Mouse (Mus musculus): ENCODE results near the gene Treml1. TPM values are rescaled to one million over a fixed set of nuclear protein-coding genes. Genes with fewer than 3 reads are reported as not detected.
"Not testable (repeated sequence)": the region's sequence is repeated elsewhere in the genome, so short reads cannot be mapped to it uniquely, and the experiment has no call there.

Gene Treml1
- total and polyA plus RNA-seq, 2 experiments from 2014 or later: not detected

DNA sequence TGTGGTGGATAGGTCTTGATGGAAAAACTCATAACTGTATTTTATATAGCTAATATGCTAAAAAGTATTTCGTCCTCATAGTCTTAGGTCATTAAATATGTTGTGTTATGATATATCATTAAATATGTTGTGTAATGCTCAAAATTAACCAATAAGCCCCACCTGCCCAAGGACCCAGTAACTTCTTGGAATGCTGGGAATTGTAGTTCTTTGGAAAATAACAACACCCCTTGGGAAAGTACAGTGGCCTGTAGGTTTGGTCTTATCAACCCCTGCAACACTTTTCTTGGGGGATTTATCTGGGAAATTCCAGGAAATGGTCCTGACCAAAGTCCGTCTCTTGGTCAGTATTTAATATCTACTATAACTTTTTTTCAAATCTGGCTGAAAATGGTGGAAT, 16.7 kb upstream of the Treml1 start:
- no peak overlapping the region for H3K4me2 ChIP-seq (ENCODE audit: low read depth)
- no peak for TF ChIP-seq CTCF (IDR thresholded peaks at IDR 0.05; ENCODE audit: low read depth)
- no peaks in the 10 kb centered on the region for H3K36me3 ChIP-seq (ENCODE audit: insufficient read depth)
- H3K9me3 ChIP-seq (ENCODE audit: low read length): no peaks in the 10 kb centered on the region
- H3K27me3 ChIP-seq (ENCODE audit: insufficient read depth, low read length): no peaks in the 10 kb centered on the region
- 97% methylated on average over 2 of the region's 2 CpGs for WGBS
- ATAC-seq (no peak), DNase-seq (no peak)
- H3K4me3 ChIP-seq (ENCODE audit: low read depth, low read length): no peak overlapping the region
- no peak overlapping the region for H3K27ac ChIP-seq (ENCODE audit: low read depth, low read length)
- H3K9ac ChIP-seq: no peak overlapping the region
- no peaks in the 10 kb centered on the region for H3K4me1 ChIP-seq (ENCODE audit: insufficient read depth)

DNA sequence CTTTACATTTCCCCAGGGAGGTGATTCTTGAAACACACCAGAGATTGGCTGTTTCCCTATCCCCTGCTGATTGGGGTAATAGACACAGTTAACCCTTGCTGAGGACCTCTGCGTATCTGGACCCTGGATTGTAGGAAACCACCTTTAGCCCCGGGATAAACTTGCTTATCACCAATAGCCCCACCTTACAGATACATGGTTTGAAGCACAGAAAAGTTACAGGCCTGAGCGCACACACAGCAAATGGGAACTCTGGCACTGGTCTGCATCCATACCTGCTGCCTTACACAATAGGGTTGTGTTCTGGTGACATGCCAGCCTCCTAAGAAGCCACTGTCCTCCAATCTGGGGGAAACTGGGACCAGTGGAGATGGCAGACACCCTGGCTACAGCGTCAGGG, 13.9 kb upstream of the Treml1 start:
- ATAC-seq (no peak), DNase-seq (no peak)
- Histone ChIP-seq H3K9ac (no peak overlapping the region), H3K4me1 (ENCODE audit: insufficient read depth) (no peaks in the 10 kb centered on the region), H3K9me3 (ENCODE audit: low read length) (no peaks in the 10 kb centered on the region), H3K27me3 (ENCODE audit: insufficient read depth, low read length) (no peaks in the 10 kb centered on the region), H3K27ac (ENCODE audit: low read depth, low read length) (no peak overlapping the region), H3K4me2 (ENCODE audit: low read depth) (no peak overlapping the region), H3K36me3 (ENCODE audit: insufficient read depth) (no peaks in the 10 kb centered on the region), H3K4me3 (ENCODE audit: low read depth, low read length) (no peak overlapping the region)
- no peak for TF ChIP-seq CTCF (IDR thresholded peaks at IDR 0.05; ENCODE audit: low read depth)
- 83% methylated on average over 4 of the region's 4 CpGs for WGBS

DNA sequence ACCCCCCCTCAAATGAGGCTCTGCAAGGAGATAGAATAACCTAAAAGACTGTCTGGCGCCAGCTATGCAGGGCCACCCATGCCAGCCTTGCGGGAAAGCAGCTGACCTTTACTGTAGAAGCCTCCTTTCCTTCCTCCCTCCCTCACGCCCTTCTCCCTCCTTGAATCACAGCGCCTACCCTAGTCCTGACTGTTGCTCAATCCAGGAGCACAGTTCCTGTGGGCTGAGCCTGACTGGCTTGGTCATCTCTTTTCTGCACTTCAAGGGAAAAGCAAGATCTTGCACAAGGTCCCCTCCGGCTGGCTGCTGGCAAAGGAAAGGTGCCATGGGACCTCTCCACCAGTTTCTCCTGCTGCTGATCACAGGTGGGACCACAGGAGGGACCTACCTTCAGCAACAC, 13.5 kb upstream of the Treml1 start, which contains the start of gene Trem2:
Gene Trem2 (plus strand): TSS at position 171 of the 400 bp plus-strand sequence.
- Histone ChIP-seq H3K27me3 (ENCODE audit: insufficient read depth, low read length) (no peaks in the 10 kb centered on the region), H3K36me3 (ENCODE audit: insufficient read depth) (no peaks in the 10 kb centered on the region), H3K27ac (ENCODE audit: low read depth, low read length) (no peak within 1 kb of the TSS), H3K9me3 (ENCODE audit: low read length) (no peaks in the 10 kb centered on the region), H3K4me2 (ENCODE audit: low read depth) (no peak within 1 kb of the TSS), H3K4me3 (ENCODE audit: low read depth, low read length) (no peak within 1 kb of the TSS), H3K4me1 (ENCODE audit: insufficient read depth) (no peaks in the 10 kb centered on the region), H3K9ac (no peak within 1 kb of the TSS)
- DNase-seq (no peak), ATAC-seq (no peak)
- WGBS: 93% methylated on average over 5 of the region's 5 CpGs
- TF ChIP-seq CTCF (IDR thresholded peaks at IDR 0.05; ENCODE audit: low read depth): no peak

DNA sequence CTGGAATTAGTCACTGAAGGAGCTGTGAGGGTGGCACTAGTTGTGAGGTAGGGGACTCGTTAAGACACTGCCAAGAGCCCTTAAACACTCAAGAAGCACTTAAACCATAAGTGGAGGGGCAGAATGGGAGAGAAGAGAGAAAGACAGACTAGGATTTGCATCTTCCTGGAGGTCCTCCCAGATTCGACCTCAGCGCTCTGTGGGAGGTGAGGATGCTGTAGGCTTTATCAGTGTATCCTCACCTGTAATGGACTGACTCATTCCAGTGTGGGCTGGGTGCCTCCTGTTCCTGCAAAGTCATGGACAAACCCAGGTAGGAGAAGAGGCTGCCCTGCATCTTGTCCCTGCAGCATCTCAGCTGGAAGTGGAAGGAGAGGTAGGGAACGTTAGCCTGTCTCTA, 12.9 kb upstream of the Treml1 start:
- no peak for ATAC-seq
- Histone ChIP-seq H3K4me3 (ENCODE audit: low read depth, low read length) (no peak overlapping the region), H3K36me3 (ENCODE audit: insufficient read depth) (no peaks in the 10 kb centered on the region), H3K9me3 (ENCODE audit: low read length) (no peaks in the 10 kb centered on the region), H3K9ac (no peak overlapping the region), H3K4me1 (ENCODE audit: insufficient read depth) (no peaks in the 10 kb centered on the region), H3K4me2 (ENCODE audit: low read depth) (no peak overlapping the region), H3K27me3 (ENCODE audit: insufficient read depth, low read length) (no peaks in the 10 kb centered on the region), H3K27ac (ENCODE audit: low read depth, low read length) (no peak overlapping the region)
- no peak for TF ChIP-seq CTCF (IDR thresholded peaks at IDR 0.05; ENCODE audit: low read depth)
- DNase-seq: no peak
- 63% methylated on average over 4 of the region's 4 CpGs for WGBS

DNA sequence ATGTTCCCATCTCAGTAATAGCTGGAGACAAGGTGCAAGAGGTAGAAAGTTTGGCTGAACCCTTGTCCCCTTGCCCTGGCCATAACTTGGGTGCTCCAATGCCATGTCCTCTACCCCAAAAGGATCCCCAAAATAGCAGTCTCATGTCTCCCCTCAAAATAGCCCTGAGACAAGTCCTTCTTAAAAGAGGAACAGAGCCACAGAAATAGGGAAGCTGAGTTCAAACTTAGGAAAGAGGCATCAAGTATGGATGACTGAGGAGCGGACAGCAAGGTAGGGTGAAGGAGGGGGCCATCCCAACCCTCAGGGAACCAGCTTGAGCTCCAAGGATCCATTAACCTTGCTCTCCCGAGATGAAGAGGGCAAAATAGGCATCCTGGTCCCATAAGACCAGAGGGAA, 12.4 kb upstream of the Treml1 start:
- no peak for TF ChIP-seq CTCF (IDR thresholded peaks at IDR 0.05; ENCODE audit: low read depth)
- DNase-seq (no peak), ATAC-seq (no peak)
- Histone ChIP-seq H3K4me1 (ENCODE audit: insufficient read depth) (no peaks in the 10 kb centered on the region), H3K36me3 (ENCODE audit: insufficient read depth) (no peaks in the 10 kb centered on the region), H3K4me3 (ENCODE audit: low read depth, low read length) (no peak overlapping the region), H3K9me3 (ENCODE audit: low read length) (no peaks in the 10 kb centered on the region), H3K27ac (ENCODE audit: low read depth, low read length) (no peak overlapping the region), H3K9ac (no peak overlapping the region), H3K4me2 (ENCODE audit: low read depth) (no peak overlapping the region), H3K27me3 (ENCODE audit: insufficient read depth, low read length) (no peaks in the 10 kb centered on the region)
- 79% methylated on average over 2 of the region's 2 CpGs for WGBS

DNA sequence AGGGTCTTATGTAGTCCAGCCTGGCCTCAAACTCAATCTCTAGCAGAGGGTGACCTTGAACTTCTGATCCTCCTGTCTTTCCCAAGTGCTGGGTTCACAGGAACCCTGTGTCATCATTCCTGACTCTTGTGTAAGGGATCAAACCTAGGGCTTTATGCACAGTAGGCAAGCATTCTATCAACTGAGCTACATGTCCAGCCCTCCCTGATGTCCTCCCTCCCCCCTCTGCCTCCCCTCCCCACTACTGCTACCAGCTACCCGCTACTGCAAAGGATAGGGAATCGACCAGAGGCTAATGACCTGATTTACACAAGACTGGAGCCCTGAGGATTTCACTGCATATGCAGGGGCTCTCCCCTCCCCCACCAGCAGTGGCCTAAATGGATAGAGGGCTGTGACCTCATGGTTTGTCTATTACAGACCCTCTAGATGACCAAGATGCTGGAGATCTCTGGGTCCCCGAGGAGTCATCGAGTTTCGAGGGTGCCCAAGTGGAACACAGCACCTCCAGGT, 9.0 kb upstream of the Treml1 start:
- no peak overlapping the region for H3K9ac ChIP-seq
- H3K27ac ChIP-seq (ENCODE audit: low read depth, low read length): no peak overlapping the region
- TF ChIP-seq CTCF (IDR thresholded peaks at IDR 0.05; ENCODE audit: low read depth): no peak
- no peaks in the 10 kb centered on the region for H3K27me3 ChIP-seq (ENCODE audit: insufficient read depth, low read length)
- ATAC-seq (no peak), DNase-seq (no peak)
- no peak overlapping the region for H3K4me2 ChIP-seq (ENCODE audit: low read depth)
- H3K9me3 ChIP-seq (ENCODE audit: low read length): no peaks in the 10 kb centered on the region
- H3K4me3 ChIP-seq (ENCODE audit: low read depth, low read length): no peak overlapping the region
- no peaks in the 10 kb centered on the region for H3K4me1 ChIP-seq (ENCODE audit: insufficient read depth)
- WGBS: 65% methylated on average over 5 of the region's 5 CpGs
- no peaks in the 10 kb centered on the region for H3K36me3 ChIP-seq (ENCODE audit: insufficient read depth)

DNA sequence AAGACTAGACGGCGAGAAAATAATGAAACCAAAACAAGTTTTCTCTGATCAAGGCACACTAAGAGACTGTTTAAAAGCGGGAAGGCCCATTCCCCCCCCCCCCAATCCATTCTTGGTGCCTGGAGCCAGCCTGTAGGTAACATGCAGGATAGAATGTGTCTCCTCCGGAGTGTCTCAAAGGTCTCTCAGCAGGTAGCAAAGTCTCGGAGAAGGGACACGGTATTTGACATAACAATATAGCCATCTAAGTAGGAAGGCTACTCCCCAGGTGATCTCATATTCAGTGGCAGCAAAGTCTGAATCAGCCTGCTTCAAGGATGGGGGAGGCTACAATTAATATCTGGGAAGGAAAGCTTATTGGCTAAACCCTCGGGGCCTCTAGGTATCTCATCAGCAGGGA, 6.7 kb upstream of the Treml1 start:
- not testable (repeated sequence) for DNase-seq

DNA sequence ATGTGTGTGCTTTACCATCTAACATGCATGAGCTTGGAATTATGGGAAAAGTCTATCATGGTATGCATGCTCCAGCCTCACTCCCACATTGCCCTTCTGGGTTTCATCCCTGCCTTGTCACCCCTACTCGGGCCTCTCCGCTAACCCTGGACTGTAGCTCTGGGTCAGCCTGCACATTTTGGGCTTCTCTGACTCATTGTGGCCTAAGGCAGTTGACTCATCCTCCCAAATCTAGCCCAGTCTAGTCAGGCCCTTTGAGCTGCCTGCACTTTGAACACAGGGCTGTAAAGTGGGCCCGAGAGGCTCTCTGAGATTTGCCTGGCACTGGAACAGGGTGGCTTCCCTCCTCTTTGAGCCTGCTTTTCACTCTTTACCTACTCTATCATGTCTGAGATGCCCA, 3.9 kb upstream of the Treml1 start:
- no peak for DNase-seq
- 85% methylated on average over 3 of the region's 3 CpGs for WGBS

More for the DNA sequence above, 6.7 kb upstream of the Treml1 start:
- H3K9me3 ChIP-seq (ENCODE audit: low read length); H3K36me3 ChIP-seq (ENCODE audit: insufficient read depth); H3K27me3 ChIP-seq (ENCODE audit: insufficient read depth, low read length); H3K4me1 ChIP-seq (ENCODE audit: insufficient read depth); H3K4me2 ChIP-seq (ENCODE audit: low read depth); H3K27ac ChIP-seq (ENCODE audit: low read depth, low read length); H3K9ac ChIP-seq; ATAC-seq; H3K4me3 ChIP-seq (ENCODE audit: low read depth, low read length): not testable (repeated sequence)
- 66% methylated on average over 7 of the region's 7 CpGs for WGBS

More for the DNA sequence above, 3.9 kb upstream of the Treml1 start:
- Histone ChIP-seq H3K9me3 (ENCODE audit: low read length) (no peaks in the 10 kb centered on the region), H3K4me2 (ENCODE audit: low read depth) (no peak overlapping the region), H3K9ac (no peak overlapping the region), H3K4me1 (ENCODE audit: insufficient read depth) (no peaks in the 10 kb centered on the region), H3K36me3 (ENCODE audit: insufficient read depth) (no peaks in the 10 kb centered on the region), H3K27me3 (ENCODE audit: insufficient read depth, low read length) (no peaks in the 10 kb centered on the region), H3K27ac (ENCODE audit: low read depth, low read length) (no peak overlapping the region), H3K4me3 (ENCODE audit: low read depth, low read length) (no peak overlapping the region)
- TF ChIP-seq CTCF (IDR thresholded peaks at IDR 0.05; ENCODE audit: low read depth): no peak
- no peak for ATAC-seq

All from forebrain, postnatal 0 days (tissue).